Mouse (Mus musculus): Measurements from ENCODE around the gene Bhlhe41. TPM values are rescaled to one million over a fixed set of nuclear protein-coding genes. Genes with fewer than 3 reads are reported as not detected.
A peak's percentile ranks its signal among the peaks of the same experiment; 100 is the strongest.

The Bhlhe41 gene
- polyA plus RNA-seq, 1 experiment from 2014 or later, result 1.3 TPM

DNA sequence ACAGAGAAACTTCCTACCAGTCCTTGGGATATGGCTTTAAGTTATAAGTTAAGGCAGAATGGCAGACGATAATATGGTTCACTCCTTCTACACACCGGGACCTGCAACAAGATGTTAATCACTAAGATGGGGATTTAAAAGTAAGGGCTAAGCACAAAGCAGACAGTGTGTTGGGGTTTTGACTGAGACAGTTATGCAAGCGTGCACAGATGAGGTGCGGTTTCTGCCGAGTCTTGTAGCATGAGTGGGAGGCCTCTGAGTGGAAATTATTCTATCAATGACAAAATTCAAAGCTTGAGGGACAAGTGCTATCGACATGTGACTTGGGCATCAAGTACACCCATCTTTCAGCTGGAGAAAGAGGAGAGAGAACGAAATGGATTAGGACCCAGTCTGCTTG lies 12.7 kb downstream of the Bhlhe41 start:
- no peak overlapping the region for H3K27ac ChIP-seq
- H3K4me3 ChIP-seq (replicated peaks), result no peak overlapping the region
- H3K27me3 ChIP-seq (replicated peaks), result no peaks in the 10 kb centered on the region
- 0 out of 2 replicates have a peak, but pooled peaks cover 2% of the 10 kb centered on the region for H3K4me1 ChIP-seq (replicated peaks)
- no peaks in the 10 kb centered on the region for H3K36me3 ChIP-seq
- 92% methylated on average over 7 of the region's 7 CpGs for WGBS
- ATAC-seq, result no peak
- no peak overlapping the region for H3K9ac ChIP-seq
- no peak overlapping the region for H3K4me2 ChIP-seq (replicated peaks)
- H3K9me3 ChIP-seq, result no peaks in the 10 kb centered on the region

DNA sequence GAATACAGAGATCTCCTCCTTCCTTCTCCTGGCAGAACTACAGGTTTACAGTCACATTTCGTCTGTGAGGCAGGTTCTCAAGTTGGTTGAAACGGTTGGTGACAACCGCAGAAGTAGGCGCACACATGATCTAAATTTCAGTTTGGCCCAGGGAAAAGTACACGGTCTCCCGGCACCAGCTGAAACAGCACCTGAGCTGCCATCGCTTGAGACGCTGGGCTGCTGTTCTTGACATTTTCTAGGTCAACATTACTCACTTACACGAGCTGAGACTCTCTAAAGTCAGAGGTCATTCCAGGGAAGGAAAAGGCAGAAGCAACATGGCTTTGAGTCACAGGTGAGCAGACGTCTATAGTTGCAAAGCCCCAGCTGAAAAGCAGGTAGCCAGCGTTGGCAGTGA lies 13.4 kb downstream of the Bhlhe41 start:
- H3K9me3 ChIP-seq, result no peaks in the 10 kb centered on the region
- H3K4me1 ChIP-seq (replicated peaks), result 0 out of 2 replicates have a peak, but pooled peaks cover 2% of the 10 kb centered on the region
- WGBS, result 70% methylated on average over 11 of the region's 11 CpGs
- H3K36me3 ChIP-seq, result no peaks in the 10 kb centered on the region
- H3K9ac ChIP-seq, result no peak overlapping the region
- no peak overlapping the region for H3K4me2 ChIP-seq (replicated peaks)
- no peak overlapping the region for H3K27ac ChIP-seq
- no peaks in the 10 kb centered on the region for H3K27me3 ChIP-seq (replicated peaks)
- no peak overlapping the region for H3K4me3 ChIP-seq (replicated peaks)
- ATAC-seq, result no peak

DNA sequence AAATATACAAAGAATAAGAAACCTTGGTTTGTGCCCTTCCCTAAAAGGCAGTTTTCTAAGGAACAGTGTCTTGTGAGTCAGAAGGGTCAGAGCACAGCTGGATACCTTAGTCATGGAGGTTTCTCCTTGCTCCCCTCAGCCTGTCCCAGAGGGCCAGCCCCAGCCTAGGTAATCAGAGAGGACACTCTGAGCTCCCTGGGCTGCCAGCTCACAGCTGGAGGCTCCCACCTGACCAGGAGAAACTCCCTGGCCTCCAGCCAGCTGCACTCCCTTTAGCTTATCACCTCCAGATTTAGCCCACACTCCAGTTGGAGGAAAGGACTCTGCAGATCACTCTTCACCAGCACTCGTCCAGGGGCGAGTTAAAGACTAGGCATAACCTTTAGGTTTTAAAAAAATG lies 14.6 kb downstream of the Bhlhe41 start:
- ATAC-seq, result peak; percentile 32; the same call in 1 of the 2 replicates
- 0 out of 2 replicates have a peak, but pooled peaks cover 2% of the 10 kb centered on the region for H3K4me1 ChIP-seq (replicated peaks)
- 38% methylated on average over 2 of the region's 2 CpGs for WGBS
- H3K27me3 ChIP-seq (replicated peaks), result no peaks in the 10 kb centered on the region
- no peaks in the 10 kb centered on the region for H3K9me3 ChIP-seq
- no peaks in the 10 kb centered on the region for H3K36me3 ChIP-seq
- H3K4me3 ChIP-seq (replicated peaks), result no peak overlapping the region
- no peak overlapping the region for H3K4me2 ChIP-seq (replicated peaks)
- no peak overlapping the region for H3K9ac ChIP-seq
- no peak overlapping the region for H3K27ac ChIP-seq

DNA sequence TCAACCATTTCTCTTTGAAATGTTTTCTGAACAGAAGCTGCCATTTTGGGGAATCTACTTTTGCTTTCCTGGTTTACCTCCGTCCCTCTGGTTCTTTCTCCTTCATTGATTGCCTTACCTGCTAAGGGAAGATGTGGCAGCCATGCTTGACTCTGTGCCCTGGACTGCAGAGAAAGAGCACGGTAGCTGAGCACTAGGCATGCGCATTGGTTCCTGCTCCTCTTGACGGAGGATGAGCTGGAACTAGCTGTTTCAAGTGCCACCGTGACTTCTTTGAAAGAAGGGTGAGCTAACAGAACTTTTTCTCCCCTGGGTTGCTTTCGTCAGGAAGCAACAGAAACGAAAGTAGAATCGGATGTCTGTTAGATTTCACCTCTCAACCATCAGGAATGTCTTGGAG lies 17.7 kb downstream of the Bhlhe41 start:
- Histone ChIP-seq H3K4me3 (replicated peaks) (no peak overlapping the region), H3K4me1 (replicated peaks) (no peaks in the 10 kb centered on the region), H3K36me3 (no peaks in the 10 kb centered on the region), H3K27ac (no peak overlapping the region), H3K9me3 (no peaks in the 10 kb centered on the region), H3K27me3 (replicated peaks) (no peaks in the 10 kb centered on the region), H3K4me2 (replicated peaks) (no peak overlapping the region), H3K9ac (no peak overlapping the region)
- 92% methylated on average over 8 of the region's 8 CpGs for WGBS
- ATAC-seq, result no peak

DNA sequence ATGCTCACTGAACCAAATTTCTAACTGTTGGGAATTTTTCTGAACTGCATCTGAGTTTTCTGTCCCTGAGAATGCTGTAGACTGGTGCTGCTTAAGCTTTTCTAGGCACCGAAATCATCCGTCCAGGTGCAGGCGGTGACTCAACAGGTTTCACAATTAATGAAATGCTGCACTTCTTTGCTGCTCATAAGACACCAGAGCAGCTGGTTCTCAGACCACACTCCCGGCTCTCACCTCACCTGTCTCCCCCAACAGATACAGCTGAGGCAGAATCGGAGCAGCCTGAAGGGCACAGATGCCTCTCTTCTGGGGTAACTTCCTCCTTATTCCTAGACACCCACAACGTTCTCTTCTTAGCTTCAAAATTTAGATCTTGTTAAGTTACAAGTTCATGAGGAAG lies 18.4 kb downstream of the Bhlhe41 start:
- no peak overlapping the region for H3K4me3 ChIP-seq (replicated peaks)
- ATAC-seq, result no peak
- H3K27ac ChIP-seq, result no peak overlapping the region
- no peak overlapping the region for H3K9ac ChIP-seq
- no peaks in the 10 kb centered on the region for H3K4me1 ChIP-seq (replicated peaks)
- WGBS, result 92% methylated on average over 6 of the region's 6 CpGs
- no peaks in the 10 kb centered on the region for H3K36me3 ChIP-seq
- H3K27me3 ChIP-seq (replicated peaks), result no peaks in the 10 kb centered on the region
- no peaks in the 10 kb centered on the region for H3K9me3 ChIP-seq
- H3K4me2 ChIP-seq (replicated peaks), result no peak overlapping the region

DNA sequence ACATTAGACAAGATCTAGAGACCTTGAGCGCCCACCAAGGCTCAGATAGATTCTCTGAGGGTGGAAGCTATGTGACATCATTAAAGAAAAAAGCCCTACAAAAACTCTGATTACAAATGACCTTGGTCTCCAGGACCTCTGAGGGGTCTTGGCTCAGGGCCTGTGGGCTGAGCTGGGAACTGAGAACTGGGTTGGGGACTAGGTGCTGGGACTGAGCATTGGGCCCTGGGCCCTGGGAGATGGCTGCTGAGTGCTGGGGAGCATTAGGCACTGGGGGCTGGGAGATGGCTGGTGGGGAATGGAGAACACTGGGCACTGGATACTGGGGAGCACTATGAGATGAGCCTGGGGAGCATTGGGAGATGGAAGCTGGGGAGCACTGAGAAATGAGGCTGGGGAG lies 19.3 kb downstream of the Bhlhe41 start:
- Histone ChIP-seq H3K4me2 (replicated peaks) (no peak overlapping the region), H3K27me3 (replicated peaks) (no peaks in the 10 kb centered on the region), H3K27ac (no peak overlapping the region), H3K36me3 (no peaks in the 10 kb centered on the region), H3K9ac (no peak overlapping the region), H3K4me3 (replicated peaks) (no peak overlapping the region), H3K9me3 (no peaks in the 10 kb centered on the region), H3K4me1 (replicated peaks) (no peaks in the 10 kb centered on the region)
- ATAC-seq, result no peak
- WGBS, result 83% methylated on average over 1 of the region's 1 CpGs

DNA sequence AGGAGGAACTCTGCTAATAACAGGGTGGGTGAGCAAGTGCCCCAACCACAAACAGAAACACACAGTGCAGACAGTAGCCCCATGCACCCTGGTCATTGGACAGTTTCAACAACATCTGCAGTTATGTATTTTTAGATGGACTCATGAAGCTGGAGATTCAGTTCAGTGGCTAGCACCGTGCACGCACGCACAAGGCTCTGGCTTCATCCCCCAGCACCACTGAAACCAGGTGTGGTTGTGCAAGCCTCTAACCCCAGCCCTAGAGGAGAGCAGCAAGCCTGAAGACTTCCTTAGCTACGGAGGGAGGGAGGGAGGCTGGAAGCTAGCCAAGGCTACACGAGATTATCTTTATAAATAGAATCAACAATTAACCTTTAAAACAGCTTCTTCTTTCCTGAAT lies 19.7 kb downstream of the Bhlhe41 start:
- no peaks in the 10 kb centered on the region for H3K4me1 ChIP-seq (replicated peaks)
- H3K4me2 ChIP-seq (replicated peaks), result no peak overlapping the region
- no peaks in the 10 kb centered on the region for H3K9me3 ChIP-seq
- H3K27me3 ChIP-seq (replicated peaks), result no peaks in the 10 kb centered on the region
- no peak overlapping the region for H3K4me3 ChIP-seq (replicated peaks)
- H3K9ac ChIP-seq, result no peak overlapping the region
- WGBS, result 53% methylated on average over 5 of the region's 5 CpGs
- H3K27ac ChIP-seq, result no peak overlapping the region
- ATAC-seq, result no peak
- H3K36me3 ChIP-seq, result no peaks in the 10 kb centered on the region

DNA sequence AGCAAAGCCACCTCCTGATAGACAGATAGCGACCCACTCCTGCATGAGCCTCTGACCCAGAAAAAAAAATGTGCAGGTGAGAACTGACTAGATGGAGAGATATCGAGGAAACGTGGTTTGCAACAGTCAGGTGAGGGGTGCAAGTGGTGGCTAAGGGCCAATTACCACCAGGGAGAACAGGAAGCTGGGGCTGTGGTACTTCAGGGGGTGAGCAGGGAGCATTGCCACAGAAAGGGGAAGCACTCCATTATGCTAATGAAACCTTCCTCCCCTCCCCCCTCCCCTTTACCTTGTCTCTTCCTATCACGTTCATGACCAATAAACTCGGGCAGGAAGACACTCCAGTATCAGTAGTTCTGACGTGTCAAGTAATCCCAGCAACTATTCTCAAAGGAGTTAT lies 30.0 kb downstream of the Bhlhe41 start:
- H3K27me3 ChIP-seq (replicated peaks), result no peaks in the 10 kb centered on the region
- H3K4me3 ChIP-seq (replicated peaks), result no peak overlapping the region
- 45% methylated on average over 6 of the region's 6 CpGs for WGBS
- H3K27ac ChIP-seq, result no peak overlapping the region
- no peaks in the 10 kb centered on the region for H3K9me3 ChIP-seq
- no peaks in the 10 kb centered on the region for H3K36me3 ChIP-seq
- H3K9ac ChIP-seq, result no peak overlapping the region
- no peak overlapping the region for H3K4me2 ChIP-seq (replicated peaks)
- H3K4me1 ChIP-seq (replicated peaks), result no peaks in the 10 kb centered on the region
- ATAC-seq, result no peak

DNA sequence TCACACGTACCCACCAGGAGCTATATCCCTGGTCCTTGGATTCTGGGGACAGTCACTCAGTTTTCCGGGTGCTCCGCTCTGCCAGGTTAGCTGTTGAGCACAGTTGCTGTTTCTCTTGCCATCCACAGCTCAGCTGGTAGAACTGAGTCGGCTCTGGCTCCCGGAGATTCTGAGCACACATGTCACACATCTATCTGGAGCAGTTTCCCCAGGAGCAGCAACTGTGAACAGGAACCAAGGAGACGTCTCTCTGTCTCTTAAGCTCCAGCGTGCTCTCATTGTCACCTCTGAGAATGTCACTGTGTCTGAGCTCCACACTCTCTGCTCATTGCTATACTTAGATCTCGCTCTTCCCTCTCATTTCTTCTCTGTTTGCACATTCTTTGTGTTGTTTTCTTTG lies 32.4 kb downstream of the Bhlhe41 start:
- ATAC-seq, result no peak
- H3K27ac ChIP-seq, result no peak overlapping the region
- no peaks in the 10 kb centered on the region for H3K9me3 ChIP-seq
- no peaks in the 10 kb centered on the region for H3K36me3 ChIP-seq
- H3K9ac ChIP-seq, result no peak overlapping the region
- H3K4me2 ChIP-seq (replicated peaks), result no peak overlapping the region
- WGBS, result 72% methylated on average over 8 of the region's 8 CpGs
- no peak overlapping the region for H3K4me3 ChIP-seq (replicated peaks)
- no peaks in the 10 kb centered on the region for H3K4me1 ChIP-seq (replicated peaks)
- no peaks in the 10 kb centered on the region for H3K27me3 ChIP-seq (replicated peaks)

DNA sequence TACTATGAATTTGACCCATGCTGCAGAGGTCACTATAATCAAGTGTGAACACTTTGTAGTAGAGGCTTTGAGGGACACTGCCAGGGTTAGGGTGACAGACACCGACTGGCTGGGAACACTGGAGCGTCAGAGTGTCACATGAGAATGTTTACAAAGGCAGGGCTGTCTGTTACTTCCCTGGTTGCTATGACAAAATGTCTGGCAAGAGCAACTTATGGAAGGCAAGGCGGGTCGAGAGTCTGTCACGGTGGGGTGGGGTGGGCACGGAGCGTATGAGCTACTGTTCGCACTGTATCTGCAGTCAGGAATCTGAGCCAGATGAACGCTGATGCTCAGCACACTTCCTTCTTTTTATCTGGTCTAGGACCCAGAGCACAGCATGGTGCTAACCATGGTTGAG lies 34.7 kb downstream of the Bhlhe41 start:
- Histone ChIP-seq H3K27ac (no peak overlapping the region), H3K27me3 (replicated peaks) (no peaks in the 10 kb centered on the region), H3K4me1 (replicated peaks) (no peaks in the 10 kb centered on the region), H3K9me3 (no peaks in the 10 kb centered on the region), H3K36me3 (no peaks in the 10 kb centered on the region), H3K4me2 (replicated peaks) (no peak overlapping the region), H3K9ac (no peak overlapping the region), H3K4me3 (replicated peaks) (no peak overlapping the region)
- peak; percentile 23; the same call in 1 of the 2 replicates for ATAC-seq
- WGBS, result 37% methylated on average over 9 of the region's 9 CpGs

DNA sequence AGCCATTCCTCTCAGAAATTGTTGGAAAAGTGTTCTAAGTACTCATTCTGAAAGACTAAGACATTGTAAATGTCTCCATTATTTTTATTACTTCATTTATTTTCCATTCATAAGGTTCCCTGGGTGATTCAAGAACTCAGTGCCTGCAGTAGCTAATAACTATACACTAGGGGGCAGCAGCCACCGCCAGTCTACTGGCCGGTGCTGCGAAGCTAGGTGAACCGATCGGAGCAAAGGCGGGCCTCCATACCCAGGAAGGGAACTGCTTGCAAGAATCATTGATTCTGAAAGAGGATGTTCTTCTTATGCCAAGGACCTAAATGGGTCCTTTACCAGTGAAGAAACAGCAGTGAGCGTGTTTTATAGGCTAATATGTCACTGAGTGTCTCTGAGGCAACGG lies 35.2 kb downstream of the Bhlhe41 start:
- Histone ChIP-seq H3K9ac (no peak overlapping the region), H3K27ac (no peak overlapping the region), H3K4me2 (replicated peaks) (no peak overlapping the region), H3K4me1 (replicated peaks) (no peaks in the 10 kb centered on the region), H3K4me3 (replicated peaks) (no peak overlapping the region), H3K9me3 (no peaks in the 10 kb centered on the region), H3K36me3 (no peaks in the 10 kb centered on the region), H3K27me3 (replicated peaks) (no peaks in the 10 kb centered on the region)
- ATAC-seq, result peak; percentile 70
- WGBS, result 16% methylated on average over 8 of the region's 8 CpGs

DNA sequence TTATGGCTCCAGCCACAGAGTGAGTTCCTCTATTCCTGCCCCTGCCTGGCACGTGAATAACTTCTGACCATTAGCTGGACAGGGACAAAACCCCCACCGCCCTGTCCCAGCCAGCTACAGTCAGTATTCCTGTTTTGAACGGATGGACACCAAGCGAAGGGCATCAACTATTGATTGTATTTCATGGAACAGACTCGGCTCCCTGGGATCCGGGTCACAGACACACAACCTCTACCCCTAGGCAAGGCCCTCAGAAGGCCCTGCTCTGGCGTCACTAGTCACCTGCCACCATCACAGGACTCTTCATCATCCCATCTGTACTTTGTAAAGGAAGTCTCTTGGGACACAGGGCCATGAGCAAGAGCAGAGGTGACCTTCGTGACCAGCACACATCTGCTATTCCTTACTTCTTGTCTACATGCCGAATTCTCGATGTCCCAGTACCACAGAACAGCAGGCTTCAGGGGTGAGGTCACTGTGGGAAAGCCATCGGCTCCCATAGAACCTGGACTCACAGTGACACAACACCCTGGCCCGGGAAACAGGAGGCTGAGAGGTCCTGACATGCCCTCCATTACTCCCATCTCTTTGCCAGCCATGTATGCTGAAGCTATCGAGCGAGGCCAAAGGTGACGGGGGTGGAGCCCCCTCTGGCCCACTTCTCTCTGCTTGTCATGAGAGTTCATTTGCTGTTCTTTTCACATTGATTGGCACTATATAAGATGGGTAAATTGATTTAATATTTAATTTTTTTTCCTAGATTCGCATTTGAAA lies 36.1 kb downstream of the Bhlhe41 start:
- Histone ChIP-seq H3K27me3 (replicated peaks) (no peaks in the 10 kb centered on the region), H3K9ac (no peak overlapping the region), H3K9me3 (no peaks in the 10 kb centered on the region), H3K4me3 (replicated peaks) (no peak overlapping the region), H3K36me3 (no peaks in the 10 kb centered on the region), H3K27ac (no peak overlapping the region), H3K4me2 (replicated peaks) (no peak overlapping the region), H3K4me1 (replicated peaks) (no peaks in the 10 kb centered on the region)
- no peak for ATAC-seq
- 82% methylated on average over 16 of the region's 16 CpGs for WGBS

DNA sequence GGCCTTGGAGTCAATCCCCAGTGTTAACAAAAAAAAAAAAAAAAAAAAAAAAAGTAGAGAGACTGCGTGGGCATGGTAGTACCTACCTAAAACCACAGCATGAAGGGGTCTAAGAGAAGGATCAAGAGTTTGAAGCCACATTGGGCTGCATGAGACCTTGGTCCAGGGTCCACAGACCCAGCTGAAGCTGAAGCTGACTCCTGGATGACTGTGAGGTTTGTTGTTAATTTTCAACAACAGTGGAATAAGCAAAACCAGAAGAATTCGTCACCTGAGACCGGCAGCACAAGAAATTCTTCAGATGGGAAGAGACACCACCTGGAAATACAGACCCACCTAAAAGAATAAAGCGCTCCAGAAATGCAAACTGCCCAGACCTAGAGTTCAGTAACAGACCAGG lies 39.1 kb downstream of the Bhlhe41 start:
- Histone ChIP-seq H3K4me1 (replicated peaks) (no peaks in the 10 kb centered on the region), H3K27ac (no peak overlapping the region), H3K27me3 (replicated peaks) (no peaks in the 10 kb centered on the region), H3K9me3 (no peaks in the 10 kb centered on the region), H3K36me3 (no peaks in the 10 kb centered on the region), H3K4me2 (replicated peaks) (no peak overlapping the region), H3K4me3 (replicated peaks) (no peak overlapping the region), H3K9ac (no peak overlapping the region)
- 93% methylated on average over 4 of the region's 4 CpGs for WGBS
- no peak for ATAC-seq
